In the genomic region with DNA sequence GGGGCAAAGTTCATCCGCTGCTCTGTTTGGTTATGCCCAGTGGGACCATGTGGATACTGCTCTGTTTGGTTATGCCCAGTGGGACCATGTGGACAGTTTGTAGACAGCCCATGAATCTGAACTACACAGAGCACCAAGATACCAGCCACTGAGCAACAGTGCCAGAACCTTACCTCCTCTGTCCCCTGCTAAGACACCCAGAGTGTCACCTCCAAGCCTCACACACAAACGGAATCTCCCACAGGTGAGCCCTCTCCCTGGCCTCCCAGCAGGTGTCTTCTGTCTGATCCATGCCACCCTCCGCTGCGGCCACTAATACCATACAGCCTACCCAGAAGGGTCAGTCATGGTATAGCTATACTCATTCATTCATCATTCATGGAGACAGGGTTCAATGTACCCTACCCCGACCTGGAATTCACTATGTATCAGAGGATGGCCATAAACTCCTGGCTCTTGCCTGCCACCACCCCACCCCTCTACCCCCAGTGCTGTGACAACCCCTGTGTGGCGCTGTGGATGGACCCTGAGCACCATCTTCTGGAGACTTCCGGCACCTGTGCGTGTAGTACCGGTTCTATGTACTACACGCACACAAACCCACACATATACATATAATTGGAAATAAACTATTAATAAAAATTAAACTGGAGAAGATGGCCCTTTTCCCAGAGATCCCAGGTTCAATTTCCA, we compare ENCODE assay signal across 8 mouse cellular contexts. TPM values are rescaled to one million over a fixed set of nuclear protein-coding genes. Genes with fewer than 3 reads are reported as not detected.
DNase-seq lines count a peak whose midpoint lies in the region; ATAC-seq and TF ChIP-seq lines count a peak whose summit lies in the region.

No protein-coding gene starts in this region.

- H3K36me3 ChIP-seq in E14TG2a.4 (ENCODE audit: insufficient read depth, low read length) (peaks cover 74% of the 10 kb centered on the region), macrophage (ENCODE audit: inconsistent target) (peaks cover 24% of the 10 kb centered on the region)
- peaks cover 18% of the 10 kb centered on the region for H3K36me3 ChIP-seq in forebrain, embryonic 16.5 days (ENCODE audit: control insufficient read depth, insufficient read depth)

- peak overlapping the region; percentile 78 for H3K9ac ChIP-seq in forebrain, embryonic 16.5 days (replicated peaks; ENCODE audit: low read depth, low read length)

- peaks cover 33% of the 10 kb centered on the region for H3K79me2 ChIP-seq in macrophage (ENCODE audit: inconsistent target)

- WGBS in forebrain, embryonic 16.5 days = 59% methylated on average over 10 of the region's 10 CpGs
- 48% methylated on average over 10 of the region's 10 CpGs for WGBS in macrophage (ENCODE audit: missing documents)

- intact Hi-C loops in left cerebral cortex, postnatal 10 days (cut with DNase I) = no loop called here

- H3K27me3 ChIP-seq in E14TG2a.4 (ENCODE audit: insufficient read depth, low read length) = no peaks in the 10 kb centered on the region
- H3K27me3 ChIP-seq in forebrain, embryonic 16.5 days (replicated peaks; ENCODE audit: control insufficient read depth, insufficient read depth, low read length) = no peaks in the 10 kb centered on the region

- no peaks in the 10 kb centered on the region for H3K9me3 ChIP-seq in E14TG2a.4 (ENCODE audit: low read length)
- no peaks in the 10 kb centered on the region for H3K9me3 ChIP-seq in forebrain, embryonic 16.5 days (ENCODE audit: control insufficient read depth, low read length)

- H3K27ac ChIP-seq in forebrain, embryonic 16.5 days (ENCODE audit: low read length) = no peak overlapping the region
- no peak overlapping the region for H3K27ac ChIP-seq in macrophage

- peak overlapping the region; percentile 98 for H3K4me3 ChIP-seq in E14TG2a.4 (replicated peaks; ENCODE audit: low read length)
- peak overlapping the region; percentile 83 for H3K4me3 ChIP-seq in forebrain, embryonic 16.5 days (replicated peaks; ENCODE audit: low read length)
- H3K4me3 ChIP-seq in macrophage (ENCODE audit: inconsistent target) = peak overlapping the region; percentile 100

- H3K4me2 ChIP-seq in forebrain, embryonic 16.5 days (ENCODE audit: low read length) = peak overlapping the region; percentile 97

- ATAC-seq in forebrain, embryonic 16.5 days = no peak

- peaks cover 76% of the 10 kb centered on the region for H3K4me1 ChIP-seq in E14TG2a.4 (replicated peaks; ENCODE audit: low read depth, low read length)
- H3K4me1 ChIP-seq in forebrain, embryonic 16.5 days (replicated peaks; ENCODE audit: control insufficient read depth, insufficient read depth, low read length) = peaks cover 21% of the 10 kb centered on the region

- DNase-seq in heart, adult 11 months = peak; percentile 92
- DNase-seq in heart, adult 18-20 months = no peak
- DNase-seq in right cerebral cortex, postnatal 10 days (ENCODE audit: low spot score in 2 of 2) = no peak
- no peak for DNase-seq in left cerebral cortex, postnatal 10 days (ENCODE audit: extremely low spot score in 1 of 2, low spot score in 2 of 2)
- no peak for DNase-seq in gastrocnemius, adult 18-20 months (ENCODE audit: low spot score)

- no peak for TF ChIP-seq CTCF in E14TG2a.4 (conservative IDR thresholded peaks at IDR 0.05; ENCODE audit: low read length)

RNA-seq across cellular contexts. Expression of gene Uqcr11, which starts 1.0 kb away (rescaled TPM):
- 1,000 to 10,000 TPM; 1,809 to 1,881 TPM for total RNA-seq in heart, adult 18-20 months (2021)
- 455 and 522 TPM in 2 replicates for polyA plus RNA-seq in forebrain, embryonic 16.5 days (2015; fragmentation: Nextera tagmentation; extraction: Ambion mirVana)
- total RNA-seq in macrophage (2018; cell fraction: chromatin; rRNA removed) = 10 to 100 TPM in 12 of 26 experiments, 1 to 10 TPM in 12, not detected in 2; 3.4 to 53.9 (median 10.1) TPM
- 100 to 1,000 TPM; 181 to 345 (median 248) TPM for total RNA-seq in macrophage (2018; cell fraction: cytosol; rRNA removed)
- total RNA-seq in macrophage (2018; cell fraction: nucleus; rRNA removed) = 10 to 100 TPM; 25.0 to 94.0 (median 45.4) TPM
- 150 to 306 TPM (median 241 TPM) in 3 replicates for polyA plus RNA-seq in macrophage (2018)
- total RNA-seq in left cerebral cortex, postnatal 10 days (2021) = 100 to 1,000 TPM; 508 to 513 TPM
- total RNA-seq in gastrocnemius, adult 18-20 months (2021) = 100 to 1,000 TPM; 831 to 847 TPM

RNA-seq across cellular contexts. Expression of gene Mbd3, which starts 6.3 kb away (rescaled TPM):
- total RNA-seq in heart, adult 18-20 months (2021) = 10 to 100 TPM; 93.3 to 97.7 TPM
- 247 and 256 TPM in 2 replicates for polyA plus RNA-seq in forebrain, embryonic 16.5 days (2015; fragmentation: Nextera tagmentation; extraction: Ambion mirVana)
- 10 to 100 TPM in 17 of 26 experiments, 1 to 10 TPM in 9; 4.9 to 39.3 (median 13.4) TPM for total RNA-seq in macrophage (2018; cell fraction: chromatin; rRNA removed)
- total RNA-seq in macrophage (2018; cell fraction: cytosol; rRNA removed) = 10 to 100 TPM; 41.5 to 73.7 (median 54.5) TPM
- 10 to 100 TPM; 11.4 to 41.4 (median 19.3) TPM for total RNA-seq in macrophage (2018; cell fraction: nucleus; rRNA removed)
- polyA plus RNA-seq in macrophage (2018) = 64.4 to 92.6 TPM (median 64.4 TPM) in 3 replicates
- 100 to 1,000 TPM; 121 to 124 TPM for total RNA-seq in left cerebral cortex, postnatal 10 days (2021)
- 100 to 1,000 TPM; 108 to 127 TPM for total RNA-seq in gastrocnemius, adult 18-20 months (2021)

RNA-seq across cellular contexts. Expression of gene Mex3d, which starts 18.2 kb away (rescaled TPM):
- 1 to 10 TPM; 6.4 to 7.8 TPM for total RNA-seq in heart, adult 18-20 months (2021)
- polyA plus RNA-seq in forebrain, embryonic 16.5 days (2015; fragmentation: Nextera tagmentation; extraction: Ambion mirVana) = 16.3 TPM in 2 replicates
- total RNA-seq in macrophage (2018; cell fraction: chromatin; rRNA removed) = 1 to 10 TPM in 18 of 26 experiments, under 1 TPM in 8; 0.28 to 5.7 (median 1.7) TPM
- 10 to 100 TPM in 1 of 26 experiments, 1 to 10 TPM in 25; 3.0 to 10.2 (median 5.6) TPM for total RNA-seq in macrophage (2018; cell fraction: cytosol; rRNA removed)
- total RNA-seq in macrophage (2018; cell fraction: nucleus; rRNA removed) = 1 to 10 TPM; 2.6 to 8.0 (median 4.8) TPM
- 4.1 to 6.2 TPM (median 6.0 TPM) in 3 replicates for polyA plus RNA-seq in macrophage (2018)
- 10 to 100 TPM; 31.1 to 35.4 TPM for total RNA-seq in left cerebral cortex, postnatal 10 days (2021)
- 1 to 10 TPM; 4.0 to 4.6 TPM for total RNA-seq in gastrocnemius, adult 18-20 months (2021)

RNA-seq across cellular contexts. Expression of gene Tcf3, which starts 27.8 kb away (rescaled TPM):
- total RNA-seq in heart, adult 18-20 months (2021) = 10 to 100 TPM; 15.6 to 17.3 TPM
- polyA plus RNA-seq in forebrain, embryonic 16.5 days (2015; fragmentation: Nextera tagmentation; extraction: Ambion mirVana) = 63.7 and 74.6 TPM in 2 replicates
- total RNA-seq in macrophage (2018; cell fraction: chromatin; rRNA removed) = 10 to 100 TPM in 25 of 26 experiments, 1 to 10 TPM in 1; 9.6 to 64.6 (median 34.5) TPM
- total RNA-seq in macrophage (2018; cell fraction: cytosol; rRNA removed) = 10 to 100 TPM; 10.5 to 23.1 (median 17.3) TPM
- total RNA-seq in macrophage (2018; cell fraction: nucleus; rRNA removed) = 10 to 100 TPM in 23 of 26 experiments, 1 to 10 TPM in 3; 7.5 to 36.9 (median 16.6) TPM
- 9.2 to 21.5 TPM (median 17.0 TPM) in 3 replicates for polyA plus RNA-seq in macrophage (2018)
- 10 to 100 TPM; 29.6 to 31.1 TPM for total RNA-seq in left cerebral cortex, postnatal 10 days (2021)
- total RNA-seq in gastrocnemius, adult 18-20 months (2021) = 10 to 100 TPM; 11.2 to 11.3 TPM

RNA-seq across cellular contexts. Expression of gene Plk5, which starts 49.4 kb away (rescaled TPM):
- total RNA-seq in heart, adult 18-20 months (2021) = 1 to 10 TPM in 1 of 2 experiments, under 1 TPM in 1; 0.69 to 1.2 TPM
- polyA plus RNA-seq in forebrain, embryonic 16.5 days (2015; fragmentation: Nextera tagmentation; extraction: Ambion mirVana) = 2.2 and 4.5 TPM in 2 replicates
- total RNA-seq in macrophage (2018; cell fraction: chromatin; rRNA removed) = not detected
- not detected for total RNA-seq in macrophage (2018; cell fraction: cytosol; rRNA removed)
- not detected for total RNA-seq in macrophage (2018; cell fraction: nucleus; rRNA removed)
- polyA plus RNA-seq in macrophage (2018) = not detected in 3 replicates
- total RNA-seq in left cerebral cortex, postnatal 10 days (2021) = 1 to 10 TPM; 3.1 to 5.1 TPM
- total RNA-seq in gastrocnemius, adult 18-20 months (2021) = under 1 TPM; 0.09 to 0.11 TPM
